Comparison of ENCODE assay signal across 8 mouse cellular contexts in the genomic region with DNA sequence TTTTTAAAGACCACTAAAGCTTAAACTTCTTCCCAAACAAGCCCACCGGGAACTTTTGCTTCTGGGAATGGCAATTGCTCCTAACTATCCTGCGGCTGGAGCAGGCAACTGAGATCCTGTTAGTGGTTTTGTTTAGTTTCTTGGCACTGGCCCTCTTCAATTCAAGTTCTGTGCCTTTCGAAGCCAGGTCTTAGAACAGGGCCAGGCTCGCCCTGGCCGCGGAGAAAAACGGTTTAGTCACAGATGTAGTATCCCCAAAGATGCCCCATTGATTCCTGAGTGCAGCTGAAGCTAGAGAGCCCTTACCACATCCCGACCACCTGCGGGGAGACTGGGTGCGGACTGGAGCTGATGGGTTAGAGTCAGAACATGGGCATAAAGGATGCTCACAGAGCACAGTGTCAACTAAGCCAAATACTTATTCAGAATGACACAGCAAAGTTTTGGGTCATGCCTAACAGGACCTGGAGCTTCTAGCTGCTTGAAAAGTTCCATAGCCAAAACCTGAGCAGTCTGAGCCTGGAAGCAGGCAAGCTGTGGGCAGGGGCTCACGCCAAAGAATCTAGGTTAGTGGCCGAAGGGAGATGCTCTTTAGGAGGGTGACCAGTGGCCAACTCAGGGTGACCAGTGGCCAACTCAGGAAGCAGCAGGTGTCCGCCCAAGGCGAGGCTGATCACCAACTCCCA. TPM values are rescaled to one million over a fixed set of nuclear protein-coding genes. Genes with fewer than 3 reads are reported as not detected.
DNase-seq lines count a peak whose midpoint lies in the region; ATAC-seq and TF ChIP-seq lines count a peak whose summit lies in the region.

No protein-coding gene starts in this region.

- H3K27me3 ChIP-seq in kidney, adult 2 months (replicated peaks; ENCODE audit: control insufficient read depth, insufficient read depth, low read length), result no peaks in the 10 kb centered on the region
- no peaks in the 10 kb centered on the region for H3K27me3 ChIP-seq in heart, embryonic 12.5 days (replicated peaks)
- peaks cover 11% of the 10 kb centered on the region; the same call in 1 of the 2 replicates for H3K27me3 ChIP-seq in liver, embryonic 16.5 days (ENCODE audit: control insufficient read depth, insufficient read depth, low read depth, low read length)

- H3K36me3 ChIP-seq in kidney, adult 2 months (ENCODE audit: control insufficient read depth, insufficient read depth, low read length), result no peaks in the 10 kb centered on the region; the same call in 1 of the 2 replicates
- H3K36me3 ChIP-seq in heart, embryonic 12.5 days, result no peaks in the 10 kb centered on the region
- H3K36me3 ChIP-seq in liver, embryonic 16.5 days (ENCODE audit: control insufficient read depth, insufficient read depth), result no peaks in the 10 kb centered on the region

- peak overlapping the region; percentile 69 for H3K9ac ChIP-seq in heart, embryonic 12.5 days
- H3K9ac ChIP-seq in liver, embryonic 16.5 days (ENCODE audit: low read depth, low read length), result no peak overlapping the region

- 0 out of 2 replicates have a peak, but pooled peaks cover 5% of the 10 kb centered on the region for H3K9me3 ChIP-seq in heart, embryonic 12.5 days (replicated peaks)
- H3K9me3 ChIP-seq in liver, embryonic 16.5 days (replicated peaks; ENCODE audit: control insufficient read depth, low read length), result no peaks in the 10 kb centered on the region

- H3K27ac ChIP-seq in kidney, adult 2 months (ENCODE audit: insufficient read depth, low read depth, low read length), result no peak overlapping the region
- no peak overlapping the region for H3K27ac ChIP-seq in heart, embryonic 12.5 days (ENCODE audit: poor library complexity, severe bottlenecking)
- H3K27ac ChIP-seq in liver, embryonic 16.5 days (ENCODE audit: low read length), result no peak overlapping the region

- TF ChIP-seq CTCF in kidney, adult 2 months (conservative IDR thresholded peaks at IDR 0.05; ENCODE audit: insufficient read depth, insufficient read length, low read depth, low read length), result no peak

- no peak; the same call in 1 of the 2 replicates for ATAC-seq in heart, embryonic 12.5 days (ENCODE audit: insufficient number of reproducible peaks, low FRiP score)
- ATAC-seq in liver, embryonic 16.5 days (ENCODE audit: low read depth), result no peak

- H3K4me3 ChIP-seq in kidney, adult 2 months (ENCODE audit: insufficient read depth, low read depth, low read length), result peak overlapping the region; percentile 63
- H3K4me3 ChIP-seq in heart, embryonic 12.5 days, result peak overlapping the region; percentile 60
- H3K4me3 ChIP-seq in liver, embryonic 16.5 days (ENCODE audit: low read depth, low read length), result peak overlapping the region; percentile 58

- 0 out of 2 replicates have a peak, but pooled peaks cover 2% of the 10 kb centered on the region for H3K4me1 ChIP-seq in kidney, adult 2 months (ENCODE audit: control insufficient read depth, insufficient read depth, low read length)
- H3K4me1 ChIP-seq in heart, embryonic 12.5 days (replicated peaks), result peaks cover 13% of the 10 kb centered on the region
- no peaks in the 10 kb centered on the region for H3K4me1 ChIP-seq in liver, embryonic 16.5 days (ENCODE audit: control insufficient read depth, low read depth, low read length)

- H3K4me2 ChIP-seq in heart, embryonic 12.5 days, result peak overlapping the region; percentile 98
- H3K4me2 ChIP-seq in liver, embryonic 16.5 days (ENCODE audit: low read depth, low read length), result peak overlapping the region; percentile 68

- no peak for DNase-seq in kidney, adult 2 months
- no peak for DNase-seq in kidney, postnatal 14 days
- peak; percentile 50 for DNase-seq in ZHBTc4 (ENCODE audit: low read depth, low spot score)
- DNase-seq in adrenal gland, postnatal 4 days (ENCODE audit: low spot score in 2 of 2), result no peak
- no peak for DNase-seq in urinary bladder, postnatal 36 days (ENCODE audit: low spot score in 2 of 2)
- DNase-seq in yolk sac, embryonic 10.5 days (ENCODE audit: low spot score), result no peak

- 54% methylated on average over 14 of the region's 14 CpGs for WGBS in kidney, adult 2 months
- 37% methylated on average over 14 of the region's 14 CpGs for WGBS in heart, embryonic 12.5 days
- WGBS in liver, embryonic 16.5 days (ENCODE audit: insufficient replicate concordance), result 29% methylated on average over 14 of the region's 14 CpGs

- TF ChIP-seq POLR2A in kidney, adult 2 months (IDR thresholded peaks at IDR 0.05; ENCODE audit: low read depth, low read length), result no peak

RNA-seq across cellular contexts. Expression of a gene that starts 1.6 kb away (rescaled TPM):
- 7.0 and 12.0 TPM in 2 replicates for polyA plus RNA-seq in kidney, adult 2 months (2012; rRNA removed)
- polyA plus RNA-seq in heart, embryonic 12.5 days (2016; fragmentation: Nextera tagmentation; extraction: Ambion mirVana), result 5.9 and 6.5 TPM in 2 replicates
- 0.97 and 1.4 TPM in 2 replicates for polyA plus RNA-seq in liver, embryonic 16.5 days (2015; fragmentation: Nextera tagmentation; extraction: Ambion mirVana)
- total RNA-seq in adrenal gland, postnatal 4 days (2021), result 1 to 10 TPM; 2.8 to 3.8 TPM

RNA-seq across cellular contexts. Expression of a gene that starts 48.3 kb away (rescaled TPM):
- polyA plus RNA-seq in kidney, adult 2 months (2012; rRNA removed), result not detected in 2 replicates
- not detected in 2 replicates for polyA plus RNA-seq in heart, embryonic 12.5 days (2016; fragmentation: Nextera tagmentation; extraction: Ambion mirVana)
- not detected in 2 replicates for polyA plus RNA-seq in liver, embryonic 16.5 days (2015; fragmentation: Nextera tagmentation; extraction: Ambion mirVana)
- not detected for total RNA-seq in adrenal gland, postnatal 4 days (2021)
